Mouse (Mus musculus) embryo, embryonic 10 days (tissue): ENCODE data around the gene Gm49353.
A peak's percentile ranks its signal among the peaks of the same experiment; 100 is the strongest.

Experiments used
- DNase-seq: peaks from one replicate; pipeline ENCODE4 v3.0.0-alpha.2; 2015; ENCODE audit warnings: low spot score

The Gm49353 gene

GRCm38 (mm10) chr10:29198642-29199041 lies at the start of gene Gm49353:
Gm49353 (plus strand) TSS chr10:29198954.
- no peak for DNase-seq

GRCm38 (mm10) chr10:29155304-29155703 lies 43.5 kb upstream of the Gm49353 start:
- no peak for DNase-seq

GRCm38 (mm10) chr10:29161664-29162063 lies 37.1 kb upstream of the Gm49353 start:
- DNase-seq = no peak

- DNase-seq = no peak
Measured at GRCm38 (mm10) chr10:29173778-29174177, 25.0 kb upstream of the Gm49353 start.

GRCm38 (mm10) chr10:29175656-29176055 lies 23.1 kb upstream of the Gm49353 start:
- peak; percentile 9 for DNase-seq

- no peak for DNase-seq
Measured at GRCm38 (mm10) chr10:29176881-29177280, 21.9 kb upstream of the Gm49353 start.

- no peak for DNase-seq
Measured at GRCm38 (mm10) chr10:29178003-29178402, 20.8 kb upstream of the Gm49353 start.

GRCm38 (mm10) chr10:29180210-29180609 lies 18.5 kb upstream of the Gm49353 start:
- no peak for DNase-seq

- DNase-seq = no peak
Measured at GRCm38 (mm10) chr10:29181046-29181445, 17.7 kb upstream of the Gm49353 start.

GRCm38 (mm10) chr10:29193769-29194168 lies 5.0 kb upstream of the Gm49353 start:
- no peak for DNase-seq

GRCm38 (mm10) chr10:29196811-29197210 lies 1.9 kb upstream of the Gm49353 start:
- DNase-seq = no peak

GRCm38 (mm10) chr10:29199835-29200234 lies 1.1 kb downstream of the Gm49353 start:
- no peak for DNase-seq

GRCm38 (mm10) chr10:29200609-29201008 lies 1.9 kb downstream of the Gm49353 start:
- DNase-seq = no peak

GRCm38 (mm10) chr10:29206730-29207129 lies 8.0 kb downstream of the Gm49353 start:
- peak; percentile 80 for DNase-seq

GRCm38 (mm10) chr10:29208735-29209134 lies 10.0 kb downstream of the Gm49353 start:
- DNase-seq = no peak

GRCm38 (mm10) chr10:29211453-29211852 lies 12.7 kb downstream of the Gm49353 start, which contains the start of gene 9330159F19Rik:
9330159F19Rik (plus strand) TSS chr10:29211606.
- DNase-seq = peak; percentile 84

- DNase-seq = peak; percentile 10
Measured at GRCm38 (mm10) chr10:29213534-29214100, 14.9 kb downstream of the Gm49353 start.

GRCm38 (mm10) chr10:29216957-29217356 lies 18.2 kb downstream of the Gm49353 start:
- no peak for DNase-seq

- DNase-seq = no peak
Measured at GRCm38 (mm10) chr10:29217451-29217850, 18.7 kb downstream of the Gm49353 start.

- no peak for DNase-seq
Measured at GRCm38 (mm10) chr10:29225329-29225728, 26.6 kb downstream of the Gm49353 start.

- DNase-seq = no peak
Measured at GRCm38 (mm10) chr10:29231208-29231607, 32.5 kb downstream of the Gm49353 start.
